Comparison of ENCODE assay signal across 8 mouse cellular contexts in the genomic region with DNA sequence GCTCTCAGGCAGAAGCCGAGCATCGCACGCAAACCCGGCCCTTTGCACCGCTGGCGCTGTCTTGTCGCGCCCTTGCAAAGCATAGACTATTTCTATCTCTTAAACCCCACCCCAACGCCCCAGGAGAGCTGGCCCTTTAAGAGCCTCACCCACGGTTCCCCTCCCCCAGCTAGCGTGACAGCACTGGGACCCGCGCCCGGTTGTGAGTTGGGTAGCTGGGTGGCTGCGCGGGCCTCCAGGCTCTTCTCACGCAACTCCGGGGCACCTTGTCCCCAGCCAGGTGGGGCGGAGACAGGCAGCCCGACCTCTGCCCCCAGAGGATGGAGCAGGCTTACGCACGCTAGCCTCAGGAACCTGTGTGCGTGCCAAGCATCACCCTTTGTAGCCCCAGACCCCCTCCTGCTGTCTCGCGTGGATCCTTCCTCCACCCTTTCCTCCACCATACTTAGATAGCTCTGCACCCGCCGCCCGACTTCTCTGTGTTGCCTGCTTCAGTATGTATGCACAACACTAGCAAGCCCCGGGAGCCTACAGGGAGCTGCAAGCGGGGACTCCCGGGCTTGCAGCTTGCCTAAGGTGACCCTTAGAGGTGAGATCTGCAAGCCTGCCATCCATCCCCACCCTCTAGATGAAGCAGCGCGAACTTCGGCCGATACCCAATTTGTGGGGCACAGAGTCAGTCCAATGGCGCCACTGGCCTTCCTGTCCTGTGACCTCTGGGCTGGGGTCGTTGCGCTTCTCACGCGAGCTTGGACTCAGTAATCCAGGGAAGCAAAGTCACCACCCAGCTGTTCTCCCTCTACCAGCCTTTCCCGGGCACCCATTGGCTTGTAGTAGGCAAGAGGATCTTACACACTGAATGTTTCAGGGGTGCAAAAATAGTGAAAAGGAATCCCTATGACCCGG. TPM values are rescaled to one million over a fixed set of nuclear protein-coding genes. Genes with fewer than 3 reads are reported as not detected.
DNase-seq lines count a peak whose midpoint lies in the region; ATAC-seq and TF ChIP-seq lines count a peak whose summit lies in the region.

No protein-coding gene starts in this region.

- no peak for TF ChIP-seq POLR2A in limb, embryonic 14.5 days (IDR thresholded peaks at IDR 0.05; ENCODE audit: borderline replicate concordance, extremely low read depth, insufficient read depth, insufficient read length)

- peak overlapping the region; percentile 79 for H3K4me2 ChIP-seq in embryonic facial prominence, embryonic 15.5 days (replicated peaks)
- H3K4me2 ChIP-seq in heart, embryonic 12.5 days = peak overlapping the region; percentile 73
- peak overlapping the region; percentile 91 for H3K4me2 ChIP-seq in kidney, embryonic 15.5 days
- peak overlapping the region; percentile 62 for H3K4me2 ChIP-seq in limb, embryonic 14.5 days (replicated peaks; ENCODE audit: low read depth, low read length, severe bottlenecking)
- peak overlapping the region; percentile 74 for H3K4me2 ChIP-seq in midbrain, embryonic 16.5 days (ENCODE audit: low read length)

- no peak overlapping the region for H3K27ac ChIP-seq in embryonic facial prominence, embryonic 15.5 days (replicated peaks)
- H3K27ac ChIP-seq in heart, embryonic 12.5 days (ENCODE audit: poor library complexity, severe bottlenecking) = no peak overlapping the region
- no peak overlapping the region for H3K27ac ChIP-seq in kidney, embryonic 15.5 days
- no peak overlapping the region for H3K27ac ChIP-seq in limb, embryonic 14.5 days (replicated peaks; ENCODE audit: low read depth, low read length)
- no peak overlapping the region for H3K27ac ChIP-seq in midbrain, embryonic 16.5 days (ENCODE audit: low read length)

- ATAC-seq in embryonic facial prominence, embryonic 15.5 days (ENCODE audit: insufficient number of reproducible peaks, low FRiP score, low TSS enrichment, low read depth) = 0 out of 2 replicates have a peak, but pooled peaks have one; percentile 60
- peak; percentile 59; the same call in 1 of the 2 replicates for ATAC-seq in heart, embryonic 12.5 days (ENCODE audit: insufficient number of reproducible peaks, low FRiP score)
- ATAC-seq in kidney, embryonic 15.5 days (replicated peaks; ENCODE audit: low FRiP score) = peak; percentile 40; the same call in 1 of the 2 replicates
- no peak for ATAC-seq in limb, embryonic 14.5 days (ENCODE audit: low FRiP score, low read depth)
- peak; percentile 80 for ATAC-seq in midbrain, embryonic 16.5 days

- no peaks in the 10 kb centered on the region for H3K9me3 ChIP-seq in embryonic facial prominence, embryonic 15.5 days (replicated peaks)
- H3K9me3 ChIP-seq in heart, embryonic 12.5 days (replicated peaks) = no peaks in the 10 kb centered on the region
- H3K9me3 ChIP-seq in kidney, embryonic 15.5 days (replicated peaks) = no peaks in the 10 kb centered on the region
- H3K9me3 ChIP-seq in limb, embryonic 14.5 days (ENCODE audit: control insufficient read depth, low read length) = no peaks in the 10 kb centered on the region
- no peaks in the 10 kb centered on the region for H3K9me3 ChIP-seq in midbrain, embryonic 16.5 days (replicated peaks; ENCODE audit: control insufficient read depth, low read length, poor library complexity, severe bottlenecking)

- peak; percentile 12 to 20 for DNase-seq in spleen, postnatal 10 days (ENCODE audit: low spot score in 2 of 2)
- DNase-seq in spleen, postnatal 36 days (ENCODE audit: low spot score in 2 of 2) = no peak
- no peak for DNase-seq in limb, embryonic 14.5 days (ENCODE audit: low spot score)
- DNase-seq in thymus, postnatal 25 days = peak; percentile 9

- no peaks in the 10 kb centered on the region for H3K36me3 ChIP-seq in embryonic facial prominence, embryonic 15.5 days
- H3K36me3 ChIP-seq in heart, embryonic 12.5 days = no peaks in the 10 kb centered on the region
- no peaks in the 10 kb centered on the region for H3K36me3 ChIP-seq in kidney, embryonic 15.5 days
- no peaks in the 10 kb centered on the region for H3K36me3 ChIP-seq in limb, embryonic 14.5 days (ENCODE audit: control insufficient read depth, insufficient read depth, low read length)
- H3K36me3 ChIP-seq in midbrain, embryonic 16.5 days (ENCODE audit: control insufficient read depth, insufficient read depth, low read length) = no peaks in the 10 kb centered on the region

- under 1% methylated on average over 42 of the region's 42 CpGs for WGBS in embryonic facial prominence, embryonic 15.5 days
- WGBS in heart, embryonic 12.5 days = 1% methylated on average over 42 of the region's 42 CpGs
- WGBS in kidney, embryonic 15.5 days = under 1% methylated on average over 42 of the region's 42 CpGs
- 3% methylated on average over 41 of the region's 42 CpGs for WGBS in limb, embryonic 14.5 days
- 1% methylated on average over 42 of the region's 42 CpGs for WGBS in midbrain, embryonic 16.5 days

- H3K9ac ChIP-seq in embryonic facial prominence, embryonic 15.5 days = peak overlapping the region; percentile 18; the same call in 1 of the 2 replicates
- H3K9ac ChIP-seq in heart, embryonic 12.5 days = peak overlapping the region; percentile 9; the same call in 1 of the 2 replicates
- peak overlapping the region; percentile 42 for H3K9ac ChIP-seq in kidney, embryonic 15.5 days
- peak overlapping the region; percentile 50 for H3K9ac ChIP-seq in limb, embryonic 14.5 days (ENCODE audit: low read depth, low read length, severe bottlenecking)
- H3K9ac ChIP-seq in midbrain, embryonic 16.5 days (ENCODE audit: low read depth, low read length) = peak overlapping the region; percentile 58

- peak overlapping the region; percentile 42 for H3K4me3 ChIP-seq in embryonic facial prominence, embryonic 15.5 days (replicated peaks)
- peak overlapping the region; percentile 44 for H3K4me3 ChIP-seq in heart, embryonic 12.5 days
- peak overlapping the region; percentile 48 for H3K4me3 ChIP-seq in kidney, embryonic 15.5 days (replicated peaks)
- peak overlapping the region; percentile 36 for H3K4me3 ChIP-seq in limb, embryonic 14.5 days (replicated peaks; ENCODE audit: low read length)
- peak overlapping the region; percentile 44 for H3K4me3 ChIP-seq in midbrain, embryonic 16.5 days (ENCODE audit: low read depth, low read length)

- H3K4me1 ChIP-seq in embryonic facial prominence, embryonic 15.5 days = peaks cover 14% of the 10 kb centered on the region
- peaks cover 16% of the 10 kb centered on the region for H3K4me1 ChIP-seq in heart, embryonic 12.5 days (replicated peaks)
- peaks cover 18% of the 10 kb centered on the region for H3K4me1 ChIP-seq in kidney, embryonic 15.5 days
- peaks cover 7% of the 10 kb centered on the region; the same call in 1 of the 2 replicates for H3K4me1 ChIP-seq in limb, embryonic 14.5 days (ENCODE audit: control insufficient read depth, insufficient read depth, low read length)
- H3K4me1 ChIP-seq in midbrain, embryonic 16.5 days (ENCODE audit: control insufficient read depth, insufficient read depth, low read length) = peaks cover 9% of the 10 kb centered on the region

- H3K27me3 ChIP-seq in embryonic facial prominence, embryonic 15.5 days = peaks cover 44% of the 10 kb centered on the region
- peaks cover 46% of the 10 kb centered on the region for H3K27me3 ChIP-seq in heart, embryonic 12.5 days (replicated peaks)
- H3K27me3 ChIP-seq in kidney, embryonic 15.5 days = peaks cover 38% of the 10 kb centered on the region
- peaks cover 34% of the 10 kb centered on the region for H3K27me3 ChIP-seq in limb, embryonic 14.5 days (ENCODE audit: control insufficient read depth, insufficient read depth, low read length)
- peaks cover 7% of the 10 kb centered on the region; the same call in 1 of the 2 replicates for H3K27me3 ChIP-seq in midbrain, embryonic 16.5 days (ENCODE audit: control insufficient read depth, insufficient read depth, low read depth, low read length)

RNA-seq across cellular contexts. Expression of gene Cyp1a1, which starts 8.9 kb away (rescaled TPM):
- 0.43 and 0.53 TPM in 2 replicates for polyA plus RNA-seq in embryonic facial prominence, embryonic 15.5 days (2015; fragmentation: Nextera tagmentation; extraction: Ambion mirVana)
- not detected in 2 replicates for polyA plus RNA-seq in heart, embryonic 12.5 days (2016; fragmentation: Nextera tagmentation; extraction: Ambion mirVana)
- 0.08 and 0.22 TPM in 2 replicates for polyA plus RNA-seq in kidney, embryonic 15.5 days (2015; fragmentation: Nextera tagmentation; extraction: Ambion mirVana)
- polyA plus RNA-seq in limb, embryonic 14.5 days (2012; rRNA removed) = 0.03 and 0.04 TPM in 2 replicates
- polyA plus RNA-seq in limb, embryonic 14.5 days (2014; fragmentation: Nextera tagmentation; extraction: Ambion mirVana) = not detected in 2 replicates
- 0.06 and 0.12 TPM in 2 replicates for polyA plus RNA-seq in midbrain, embryonic 16.5 days (2015; fragmentation: Nextera tagmentation; extraction: Ambion mirVana)

RNA-seq across cellular contexts. Expression of gene Edc3, which starts 11.7 kb away (rescaled TPM):
- polyA plus RNA-seq in embryonic facial prominence, embryonic 15.5 days (2015; fragmentation: Nextera tagmentation; extraction: Ambion mirVana) = 32.4 and 33.2 TPM in 2 replicates
- 21.2 and 21.3 TPM in 2 replicates for polyA plus RNA-seq in heart, embryonic 12.5 days (2016; fragmentation: Nextera tagmentation; extraction: Ambion mirVana)
- 33.6 and 34.4 TPM in 2 replicates for polyA plus RNA-seq in kidney, embryonic 15.5 days (2015; fragmentation: Nextera tagmentation; extraction: Ambion mirVana)
- 21.0 and 24.4 TPM in 2 replicates for polyA plus RNA-seq in limb, embryonic 14.5 days (2012; rRNA removed)
- 25.7 and 27.7 TPM in 2 replicates for polyA plus RNA-seq in limb, embryonic 14.5 days (2014; fragmentation: Nextera tagmentation; extraction: Ambion mirVana)
- 31.8 and 34.7 TPM in 2 replicates for polyA plus RNA-seq in midbrain, embryonic 16.5 days (2015; fragmentation: Nextera tagmentation; extraction: Ambion mirVana)

RNA-seq across cellular contexts. Expression of gene Cyp1a2, which starts 13.1 kb away (rescaled TPM):
- not detected in 2 replicates for polyA plus RNA-seq in embryonic facial prominence, embryonic 15.5 days (2015; fragmentation: Nextera tagmentation; extraction: Ambion mirVana)
- not detected in 2 replicates for polyA plus RNA-seq in heart, embryonic 12.5 days (2016; fragmentation: Nextera tagmentation; extraction: Ambion mirVana)
- not detected in 2 replicates for polyA plus RNA-seq in kidney, embryonic 15.5 days (2015; fragmentation: Nextera tagmentation; extraction: Ambion mirVana)
- polyA plus RNA-seq in limb, embryonic 14.5 days (2012; rRNA removed) = not detected in 2 replicates
- polyA plus RNA-seq in limb, embryonic 14.5 days (2014; fragmentation: Nextera tagmentation; extraction: Ambion mirVana) = not detected in 2 replicates
- polyA plus RNA-seq in midbrain, embryonic 16.5 days (2015; fragmentation: Nextera tagmentation; extraction: Ambion mirVana) = not detected in 2 replicates

RNA-seq across cellular contexts. Expression of gene Csk, which starts 43.2 kb away (rescaled TPM):
- polyA plus RNA-seq in embryonic facial prominence, embryonic 15.5 days (2015; fragmentation: Nextera tagmentation; extraction: Ambion mirVana) = 35.9 and 36.1 TPM in 2 replicates
- 16.4 TPM in 2 replicates for polyA plus RNA-seq in heart, embryonic 12.5 days (2016; fragmentation: Nextera tagmentation; extraction: Ambion mirVana)
- polyA plus RNA-seq in kidney, embryonic 15.5 days (2015; fragmentation: Nextera tagmentation; extraction: Ambion mirVana) = 27.2 and 27.9 TPM in 2 replicates
- polyA plus RNA-seq in limb, embryonic 14.5 days (2012; rRNA removed) = 88.5 and 91.4 TPM in 2 replicates
- 28.1 and 29.7 TPM in 2 replicates for polyA plus RNA-seq in limb, embryonic 14.5 days (2014; fragmentation: Nextera tagmentation; extraction: Ambion mirVana)
- polyA plus RNA-seq in midbrain, embryonic 16.5 days (2015; fragmentation: Nextera tagmentation; extraction: Ambion mirVana) = 38.2 and 39.2 TPM in 2 replicates

Comparison
In these comparisons a context has a peak if more than half of its experiments do, and no peak if none do; other contexts are left out.
1. DNase-seq: peak in spleen, postnatal 10 days (2 of 2) and thymus, postnatal 25 days (single experiment); none in spleen, postnatal 36 days (0 of 2) and limb, embryonic 14.5 days (single experiment).
2. Peak in every context shown above with its lines, with median percentiles within 50 percentile points of each other: H3K4me2 ChIP-seq, H3K4me3 ChIP-seq and H3K9ac ChIP-seq.